Mouse (Mus musculus) left cerebral cortex, postnatal 25 days (tissue): Measurements from ENCODE around the gene Tgfbi. TPM values are rescaled to one million over a fixed set of nuclear protein-coding genes. Genes with fewer than 3 reads are reported as not detected.

ENCODE experiments used
- DNase-seq, 2 experiments: peaks; one replicate each; pipeline ENCODE4 v3.0.0; 2022; ENCODE audit warnings: low spot score in 2 of 2, mixed read lengths in 1 of 2
- intact Hi-C: fragments of 180-260 bp; cut with DNase I; formaldehyde crosslinking; loops from one replicate; pipeline ENCODE4 v1.15.1; 2025
- total RNA-seq, 2 experiments: library from RNA; stranded (reverse); gene quantifications; 2 replicates each; pipeline ENCODE4 v1.2.3; 2021

Gene Tgfbi
- total RNA-seq, 2 experiments from 2014 or later: 3.8 to 4.1 TPM

GRCm38 (mm10) chr13:56677731-56678130 lies 68.4 kb downstream of the Tgfbi start:
- intact Hi-C loops: no loop called here
- DNase-seq: no peak

- intact Hi-C loops: no loop called here
- no peak for DNase-seq
These were observed 69.0 kb downstream of the Tgfbi start for GRCm38 (mm10) chr13:56678188-56678787.

- intact Hi-C loops: no loop called here
- no peak for DNase-seq
These were observed 69.6 kb downstream of the Tgfbi start for GRCm38 (mm10) chr13:56678826-56679504.

GRCm38 (mm10) chr13:56681924-56682323 lies 72.6 kb downstream of the Tgfbi start:
- intact Hi-C loops: no loop called here
- no peak for DNase-seq

- peak; percentile 47 to 60 for DNase-seq
- intact Hi-C loops: no loop called here
These were observed 73.0 kb downstream of the Tgfbi start for GRCm38 (mm10) chr13:56682326-56682725.

GRCm38 (mm10) chr13:56683306-56683705 lies 74.0 kb downstream of the Tgfbi start:
- no peak for DNase-seq
- intact Hi-C loops: no loop called here

Other genes with a start within 250 kb of the Tgfbi start
- not detected for gene Gm3045, start 182.9 kb upstream of the Tgfbi start, total RNA-seq
- gene Slc25a48, start 171.2 kb upstream of the Tgfbi start, total RNA-seq: under 1 TPM in 1 of 2 experiments, not detected in 1; 0.14 TPM
- not detected for gene Il9, start 127.3 kb upstream of the Tgfbi start, total RNA-seq
- 1 to 10 TPM; 4.0 to 7.3 TPM for gene Fbxl21, start 87.1 kb upstream of the Tgfbi start, total RNA-seq
- gene Lect2, start 61.0 kb upstream of the Tgfbi start, total RNA-seq: not detected
- 10 to 100 TPM; 20.2 to 20.3 TPM for gene Smad5, start 93.5 kb downstream of the Tgfbi start, total RNA-seq
- 10 to 100 TPM; 10.8 to 15.4 TPM for gene Gm45623, start 144.3 kb downstream of the Tgfbi start, total RNA-seq